Mouse (Mus musculus) MEL (cell line): ENCODE results near the gene Ormdl2.

Source experiments
- CHD2 ChIP-seq: IDR thresholded peaks from 2 replicates; pipeline ENCODE4 v1.6.1; 2011; ENCODE audit warnings: low read length, improper control_type of control experiment
- E2F4 ChIP-seq: IDR thresholded peaks from 2 replicates; pipeline ENCODE4 v1.6.1; 2011; ENCODE audit warnings: low read depth, low read length, improper control_type of control experiment, borderline replicate concordance
- MYC ChIP-seq: IDR thresholded peaks from 2 replicates; pipeline ENCODE4 v1.6.1; 2011; ENCODE audit warnings: low read depth, mild to moderate bottlenecking, low read length, improper control_type of control experiment, moderate library complexity
- NELFE ChIP-seq: IDR thresholded peaks from 2 replicates; pipeline ENCODE4 v1.6.1; 2011; ENCODE audit warnings: low read depth, low read length, improper control_type of control experiment
- POLR2A ChIP-seq, 2 experiments: IDR thresholded peaks; 2 replicates each; pipeline ENCODE4 v1.6.1; 2011 to 2012; ENCODE audit warnings: low read length in 2 of 2, mild to moderate bottlenecking in 2 of 2, control low read depth in 1 of 2, improper control_type of control experiment in 1 of 2, low read depth in 1 of 2, moderate library complexity in 1 of 2; ENCODE audit not compliant: control insufficient read depth in 1 of 2, insufficient read depth in 1 of 2, poor library complexity in 1 of 2
- USF1 ChIP-seq: IDR thresholded peaks from 2 replicates; pipeline ENCODE4 v1.6.1; 2014; ENCODE audit warnings: low read depth, mild to moderate bottlenecking, inconsistent platforms, low read length, improper control_type of control experiment, moderate library complexity
- ZKSCAN1 ChIP-seq: IDR thresholded peaks from 2 replicates; pipeline ENCODE4 v1.6.1; 2012; ENCODE audit warnings: low read depth, mild to moderate bottlenecking, inconsistent platforms, low read length, improper control_type of control experiment, moderate library complexity
- ZMIZ1 ChIP-seq: IDR thresholded peaks from 2 replicates; pipeline ENCODE4 v1.6.1; 2012; ENCODE audit warnings: low read depth, mild to moderate bottlenecking, inconsistent platforms, low read length, improper control_type of control experiment, moderate library complexity

DNA sequence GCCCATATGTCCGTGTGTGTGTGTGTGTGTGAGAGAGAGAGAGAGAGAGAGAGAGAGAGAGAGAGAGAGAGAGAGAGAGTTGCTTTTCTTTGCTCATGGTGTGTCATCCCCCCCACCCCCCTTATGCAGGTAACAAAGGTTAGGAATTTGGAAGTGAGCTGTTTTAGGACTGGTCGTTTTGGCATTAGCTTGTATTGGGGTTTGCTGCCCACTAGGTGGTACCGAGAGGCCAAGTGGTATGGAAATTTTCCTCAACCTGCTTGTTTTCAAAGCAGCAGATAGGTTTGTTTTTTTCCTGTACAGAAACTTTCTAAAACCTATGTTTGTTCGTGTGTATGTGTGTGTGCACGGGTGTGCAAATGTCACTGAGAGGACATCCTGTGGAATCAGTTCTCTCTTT, 47.8 kb downstream of the Ormdl2 start:
- TF ChIP-seq POLR2A (IDR thresholded peaks at IDR 0.05; ENCODE audit: control insufficient read depth in 1 of 2, insufficient read depth in 1 of 2, low read depth in 1 of 2, low read length in 2 of 2, poor library complexity in 1 of 2) (no peak), USF1 (no peak), E2F4 (no peak), ZKSCAN1 (no peak), CHD2 (no peak), NELFE (no peak), MYC (no peak), ZMIZ1 (no peak)
